ENCODE assay signal across 7 mouse cellular contexts in the genomic region with DNA sequence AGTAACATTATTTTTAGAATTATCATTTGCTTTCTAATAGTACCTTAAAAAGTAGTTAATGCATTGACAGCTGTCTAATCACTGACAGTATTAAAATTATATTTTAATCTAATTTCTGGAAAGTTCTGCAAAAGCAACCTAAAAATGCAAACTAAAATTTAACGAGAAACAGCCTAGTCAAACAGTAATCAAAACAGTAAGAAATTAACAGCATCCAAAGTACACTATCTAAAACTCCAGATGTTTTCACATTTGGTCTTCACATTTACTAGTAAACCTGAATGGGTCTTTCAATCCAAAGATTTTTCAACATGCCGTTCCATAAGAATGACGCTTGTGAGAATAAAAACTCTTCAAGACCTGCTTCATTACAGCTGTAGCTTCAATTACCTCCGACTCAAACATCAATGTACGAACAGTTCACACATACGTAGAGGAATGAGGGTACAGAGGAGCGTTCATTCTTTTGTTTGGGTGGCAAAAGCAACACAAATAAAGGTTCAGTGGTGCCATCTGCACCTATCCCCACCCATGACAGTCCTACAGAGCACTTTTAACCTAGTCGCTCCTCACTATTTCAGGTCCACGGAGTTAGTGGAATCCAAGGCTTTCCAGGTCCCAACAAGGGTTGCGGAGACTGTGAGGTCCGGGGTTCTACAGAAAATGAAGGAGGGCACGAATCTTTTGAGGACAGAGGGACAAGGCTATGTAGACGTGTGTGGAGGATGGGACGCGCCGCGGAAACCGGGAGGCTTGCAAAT. TPM values are rescaled to one million over a fixed set of nuclear protein-coding genes. Genes with fewer than 3 reads are reported as not detected.
DNase-seq lines count a peak whose midpoint lies in the region; ATAC-seq lines count a peak whose summit lies in the region.

No protein-coding gene starts in this region.

- H3K4me3 ChIP-seq in embryonic facial prominence, embryonic 10.5 days, result peak overlapping the region; percentile 87
- H3K4me3 ChIP-seq in hindbrain, embryonic 15.5 days, result peak overlapping the region; percentile 73
- peak overlapping the region; percentile 92 for H3K4me3 ChIP-seq in midbrain, embryonic 12.5 days

- H3K36me3 ChIP-seq in embryonic facial prominence, embryonic 10.5 days (replicated peaks), result no peaks in the 10 kb centered on the region
- H3K36me3 ChIP-seq in hindbrain, embryonic 15.5 days, result no peaks in the 10 kb centered on the region
- no peaks in the 10 kb centered on the region for H3K36me3 ChIP-seq in midbrain, embryonic 12.5 days

- peaks cover 27% of the 10 kb centered on the region for H3K4me1 ChIP-seq in embryonic facial prominence, embryonic 10.5 days
- H3K4me1 ChIP-seq in hindbrain, embryonic 15.5 days (replicated peaks), result peaks cover 27% of the 10 kb centered on the region
- H3K4me1 ChIP-seq in midbrain, embryonic 12.5 days, result peaks cover 16% of the 10 kb centered on the region

- H3K4me2 ChIP-seq in hindbrain, embryonic 15.5 days, result peak overlapping the region; percentile 87
- peak overlapping the region; percentile 83 for H3K4me2 ChIP-seq in midbrain, embryonic 12.5 days (replicated peaks)

- DNase-seq in retina, embryonic 14.5 days (ENCODE audit: low spot score), result peak; percentile 23
- DNase-seq in retina, postnatal 1 day, result no peak
- no peak for DNase-seq in embryonic facial prominence, embryonic 10.5 days (ENCODE audit: low spot score)
- no peak for DNase-seq in gastrocnemius, adult 18-20 months (ENCODE audit: low spot score)
- DNase-seq in layer of hippocampus, postnatal 25 days (ENCODE audit: extremely low spot score in 1 of 2, low spot score in 1 of 2), result no peak

- peak overlapping the region; percentile 69 for H3K9ac ChIP-seq in hindbrain, embryonic 15.5 days
- H3K9ac ChIP-seq in midbrain, embryonic 12.5 days (replicated peaks), result peak overlapping the region; percentile 84

- WGBS in embryonic facial prominence, embryonic 10.5 days, result 9% methylated on average over 18 of the region's 18 CpGs
- 5% methylated on average over 18 of the region's 18 CpGs for WGBS in hindbrain, embryonic 15.5 days
- 7% methylated on average over 18 of the region's 18 CpGs for WGBS in midbrain, embryonic 12.5 days

- peak overlapping the region; percentile 91 for H3K27ac ChIP-seq in embryonic facial prominence, embryonic 10.5 days (replicated peaks)
- H3K27ac ChIP-seq in hindbrain, embryonic 15.5 days (replicated peaks), result peak overlapping the region; percentile 93
- H3K27ac ChIP-seq in midbrain, embryonic 12.5 days (replicated peaks), result peak overlapping the region; percentile 92

- H3K9me3 ChIP-seq in embryonic facial prominence, embryonic 10.5 days, result no peaks in the 10 kb centered on the region
- no peaks in the 10 kb centered on the region for H3K9me3 ChIP-seq in hindbrain, embryonic 15.5 days
- H3K9me3 ChIP-seq in midbrain, embryonic 12.5 days, result no peaks in the 10 kb centered on the region

- H3K27me3 ChIP-seq in embryonic facial prominence, embryonic 10.5 days (replicated peaks; ENCODE audit: low read depth, poor library complexity, severe bottlenecking), result no peaks in the 10 kb centered on the region
- no peaks in the 10 kb centered on the region for H3K27me3 ChIP-seq in hindbrain, embryonic 15.5 days
- H3K27me3 ChIP-seq in midbrain, embryonic 12.5 days, result no peaks in the 10 kb centered on the region

- ATAC-seq in hindbrain, embryonic 15.5 days (ENCODE audit: low FRiP score, low read depth), result no peak; the same call in none of the 2 replicates
- peak; percentile 1; the same call in 1 of the 2 replicates for ATAC-seq in midbrain, embryonic 12.5 days (ENCODE audit: low FRiP score, low read depth)

RNA-seq across cellular contexts. Expression of a gene that starts 0.9 kb away (rescaled TPM):
- polyA plus RNA-seq in embryonic facial prominence, embryonic 10.5 days (2016; fragmentation: Nextera tagmentation; extraction: Ambion mirVana), result 9.2 and 9.3 TPM in 2 replicates
- 18.0 and 18.1 TPM in 2 replicates for polyA plus RNA-seq in hindbrain, embryonic 15.5 days (2015; fragmentation: Nextera tagmentation; extraction: Ambion mirVana)
- polyA plus RNA-seq in midbrain, embryonic 12.5 days (2016; fragmentation: Nextera tagmentation; extraction: Ambion mirVana), result 22.6 and 23.3 TPM in 2 replicates
- total RNA-seq in gastrocnemius, adult 18-20 months (2021), result 10 to 100 TPM; 18.9 to 20.5 TPM
- total RNA-seq in layer of hippocampus, postnatal 25 days (2021), result 10 to 100 TPM; 82.0 to 92.3 TPM

RNA-seq across cellular contexts. Expression of a gene that starts 1.1 kb away (rescaled TPM):
- polyA plus RNA-seq in embryonic facial prominence, embryonic 10.5 days (2016; fragmentation: Nextera tagmentation; extraction: Ambion mirVana), result 57.1 and 57.8 TPM in 2 replicates
- polyA plus RNA-seq in hindbrain, embryonic 15.5 days (2015; fragmentation: Nextera tagmentation; extraction: Ambion mirVana), result 48.6 and 50.1 TPM in 2 replicates
- 81.6 and 83.9 TPM in 2 replicates for polyA plus RNA-seq in midbrain, embryonic 12.5 days (2016; fragmentation: Nextera tagmentation; extraction: Ambion mirVana)
- total RNA-seq in gastrocnemius, adult 18-20 months (2021), result 10 to 100 TPM; 13.8 to 15.2 TPM
- total RNA-seq in layer of hippocampus, postnatal 25 days (2021), result 10 to 100 TPM; 44.0 to 54.2 TPM

RNA-seq across cellular contexts. Expression of a gene that starts 43.1 kb away (rescaled TPM):
- polyA plus RNA-seq in embryonic facial prominence, embryonic 10.5 days (2016; fragmentation: Nextera tagmentation; extraction: Ambion mirVana), result 0.07 TPM in 1 of 2 replicates, not detected in the other
- 0.08 and 0.13 TPM in 2 replicates for polyA plus RNA-seq in hindbrain, embryonic 15.5 days (2015; fragmentation: Nextera tagmentation; extraction: Ambion mirVana)
- 0.14 TPM in 1 of 2 replicates, not detected in the other for polyA plus RNA-seq in midbrain, embryonic 12.5 days (2016; fragmentation: Nextera tagmentation; extraction: Ambion mirVana)
- total RNA-seq in gastrocnemius, adult 18-20 months (2021), result not detected
- total RNA-seq in layer of hippocampus, postnatal 25 days (2021), result under 1 TPM; 0.20 to 0.23 TPM
